Mouse (Mus musculus): ENCODE data around the gene Adamts20. TPM values are rescaled to one million over a fixed set of nuclear protein-coding genes. Genes with fewer than 3 reads are reported as not detected.
A peak's percentile ranks its signal among the peaks of the same experiment; 100 is the strongest.

Gene Adamts20
- polyA plus RNA-seq, 1 experiment from 2014 or later: 2.4 TPM

DNA sequence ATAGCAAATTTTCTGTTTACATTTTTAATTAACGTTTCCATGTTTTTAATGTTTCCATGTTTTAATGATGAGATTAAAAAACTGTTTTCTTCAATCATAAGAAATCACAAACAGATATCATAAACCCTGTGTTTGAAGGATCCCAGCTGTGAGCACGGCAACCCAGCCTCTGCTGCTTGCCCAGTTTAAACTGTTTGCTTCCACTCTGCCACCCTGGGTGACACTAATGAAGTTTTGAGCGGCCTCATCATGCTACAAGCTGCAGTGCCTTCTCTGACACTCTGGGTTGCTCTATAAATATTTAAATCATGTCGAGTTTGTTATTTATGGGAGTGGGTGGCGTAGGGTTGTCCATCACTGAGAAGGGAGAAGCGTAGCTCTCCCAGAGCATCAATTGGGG, 44.7 kb downstream of the Adamts20 start:
- no peaks in the 10 kb centered on the region for H3K4me1 ChIP-seq (ENCODE audit: insufficient read depth, low read length)
- 50% methylated on average over 6 of the region's 6 CpGs for WGBS
- no peak overlapping the region for H3K4me3 ChIP-seq (ENCODE audit: low read length)
- H3K4me2 ChIP-seq (replicated peaks; ENCODE audit: low read depth, low read length): no peak overlapping the region
- H3K36me3 ChIP-seq (ENCODE audit: insufficient read depth, low read length): no peaks in the 10 kb centered on the region
- H3K27me3 ChIP-seq (ENCODE audit: insufficient read depth, low read length): no peaks in the 10 kb centered on the region
- no peak overlapping the region for H3K27ac ChIP-seq (ENCODE audit: low read length)
- no peak for ATAC-seq (ENCODE audit: low FRiP score, low TSS enrichment)
- H3K9ac ChIP-seq (replicated peaks; ENCODE audit: low read length): no peak overlapping the region
- no peaks in the 10 kb centered on the region for H3K9me3 ChIP-seq (ENCODE audit: low read length)

DNA sequence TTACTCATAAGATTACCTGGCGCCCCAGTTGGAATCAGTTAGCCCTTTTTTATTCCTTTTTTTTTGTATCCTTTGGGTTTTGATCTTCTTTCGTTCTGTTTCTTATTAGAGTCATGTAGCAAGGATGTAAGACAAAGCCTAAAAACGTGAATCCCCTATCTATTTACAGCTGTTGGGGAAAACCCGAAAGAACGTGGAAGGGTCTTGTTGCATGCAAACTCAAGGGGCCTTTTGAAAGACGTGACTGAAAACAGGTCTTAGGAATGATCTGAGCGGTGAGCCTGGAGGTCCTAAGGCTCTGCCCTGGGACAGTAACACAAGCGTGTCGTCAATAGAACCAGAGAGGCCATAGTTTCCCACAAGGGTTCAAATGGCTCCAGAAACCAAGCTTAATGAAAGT, 46.1 kb downstream of the Adamts20 start:
- WGBS: 93% methylated on average over 9 of the region's 9 CpGs
- Histone ChIP-seq H3K9me3 (ENCODE audit: low read length) (no peaks in the 10 kb centered on the region), H3K27me3 (ENCODE audit: insufficient read depth, low read length) (no peaks in the 10 kb centered on the region), H3K4me1 (ENCODE audit: insufficient read depth, low read length) (no peaks in the 10 kb centered on the region), H3K9ac (replicated peaks; ENCODE audit: low read length) (no peak overlapping the region), H3K4me3 (ENCODE audit: low read length) (no peak overlapping the region), H3K4me2 (replicated peaks; ENCODE audit: low read depth, low read length) (no peak overlapping the region), H3K36me3 (ENCODE audit: insufficient read depth, low read length) (no peaks in the 10 kb centered on the region), H3K27ac (ENCODE audit: low read length) (no peak overlapping the region)
- ATAC-seq (ENCODE audit: low FRiP score, low TSS enrichment): no peak

DNA sequence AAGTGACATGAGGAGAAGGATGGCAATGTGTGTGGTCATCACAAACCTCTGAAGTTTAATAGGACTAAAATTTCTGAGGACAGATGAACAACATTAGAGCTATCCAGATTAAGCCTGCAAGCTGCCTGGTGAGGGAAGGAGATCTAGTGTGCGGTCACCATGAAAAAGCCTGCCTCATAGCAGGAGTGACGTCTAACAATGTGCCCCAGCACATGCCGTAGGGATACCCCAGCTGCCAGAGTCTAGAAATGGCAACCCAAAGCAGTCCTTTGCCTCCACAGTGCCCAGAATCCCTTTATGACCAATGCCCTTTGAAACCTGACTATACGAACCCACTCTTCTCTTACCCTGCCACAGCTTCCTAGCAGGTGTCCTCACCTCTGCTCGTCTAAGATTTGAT, 46.8 kb downstream of the Adamts20 start:
- Histone ChIP-seq H3K4me2 (replicated peaks; ENCODE audit: low read depth, low read length) (no peak overlapping the region), H3K9ac (replicated peaks; ENCODE audit: low read length) (no peak overlapping the region), H3K4me1 (ENCODE audit: insufficient read depth, low read length) (no peaks in the 10 kb centered on the region), H3K9me3 (ENCODE audit: low read length) (no peaks in the 10 kb centered on the region), H3K27me3 (ENCODE audit: insufficient read depth, low read length) (no peaks in the 10 kb centered on the region), H3K27ac (ENCODE audit: low read length) (no peak overlapping the region), H3K36me3 (ENCODE audit: insufficient read depth, low read length) (no peaks in the 10 kb centered on the region), H3K4me3 (ENCODE audit: low read length) (no peak overlapping the region)
- no peak for ATAC-seq (ENCODE audit: low FRiP score, low TSS enrichment)
- WGBS: 88% methylated on average over 5 of the region's 5 CpGs

DNA sequence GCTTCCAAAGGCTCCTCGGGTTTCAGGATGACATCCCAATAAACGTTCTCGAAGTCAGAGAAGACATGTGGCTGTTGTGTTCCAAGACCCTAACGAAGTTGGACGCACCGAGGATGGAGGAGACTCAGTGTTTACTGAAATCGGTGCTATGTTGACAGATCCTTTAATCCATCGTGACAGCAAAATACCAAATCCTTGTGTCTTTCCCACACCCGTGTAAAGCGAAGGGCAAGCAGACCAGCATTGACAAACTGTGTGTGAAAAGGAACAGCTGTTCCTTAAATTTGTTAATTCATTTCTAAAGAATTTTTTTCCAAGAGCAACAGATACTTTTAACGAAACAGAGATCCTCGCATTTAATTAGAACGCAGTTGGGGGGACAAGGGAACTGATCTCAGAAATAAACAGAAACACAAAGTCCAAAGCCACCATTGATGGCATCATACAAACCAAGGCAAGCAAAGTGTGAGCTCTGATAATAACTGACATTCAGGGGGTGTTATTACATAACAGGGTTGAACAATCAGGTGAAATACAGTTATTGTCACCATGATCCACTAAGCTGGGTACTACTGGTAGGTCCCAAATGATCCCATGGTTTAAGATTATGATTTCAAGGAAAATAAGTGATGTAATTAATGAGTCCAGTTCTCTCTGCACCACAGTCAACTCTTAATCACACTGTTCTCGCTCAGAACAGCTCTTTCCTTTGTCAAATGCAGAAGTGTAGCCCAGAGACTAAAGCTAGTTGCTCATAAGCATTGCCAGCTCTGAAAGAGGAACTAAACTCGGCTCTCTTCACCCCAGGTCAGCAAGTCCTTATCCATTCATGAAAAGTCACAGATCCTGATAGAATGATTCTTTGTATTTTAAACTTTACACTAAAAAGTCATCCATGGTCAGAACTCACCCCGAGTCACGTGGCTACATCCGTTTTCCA, 47.7 kb downstream of the Adamts20 start:
- no peak overlapping the region for H3K27ac ChIP-seq (ENCODE audit: low read length)
- H3K4me2 ChIP-seq (replicated peaks; ENCODE audit: low read depth, low read length): no peak overlapping the region
- H3K4me1 ChIP-seq (ENCODE audit: insufficient read depth, low read length): no peaks in the 10 kb centered on the region
- no peaks in the 10 kb centered on the region for H3K27me3 ChIP-seq (ENCODE audit: insufficient read depth, low read length)
- 70% methylated on average over 18 of the region's 18 CpGs for WGBS
- ATAC-seq (ENCODE audit: low FRiP score, low TSS enrichment): no peak
- H3K9ac ChIP-seq (replicated peaks; ENCODE audit: low read length): no peak overlapping the region
- H3K36me3 ChIP-seq (ENCODE audit: insufficient read depth, low read length): no peaks in the 10 kb centered on the region
- H3K4me3 ChIP-seq (ENCODE audit: low read length): no peak overlapping the region
- H3K9me3 ChIP-seq (ENCODE audit: low read length): no peaks in the 10 kb centered on the region

DNA sequence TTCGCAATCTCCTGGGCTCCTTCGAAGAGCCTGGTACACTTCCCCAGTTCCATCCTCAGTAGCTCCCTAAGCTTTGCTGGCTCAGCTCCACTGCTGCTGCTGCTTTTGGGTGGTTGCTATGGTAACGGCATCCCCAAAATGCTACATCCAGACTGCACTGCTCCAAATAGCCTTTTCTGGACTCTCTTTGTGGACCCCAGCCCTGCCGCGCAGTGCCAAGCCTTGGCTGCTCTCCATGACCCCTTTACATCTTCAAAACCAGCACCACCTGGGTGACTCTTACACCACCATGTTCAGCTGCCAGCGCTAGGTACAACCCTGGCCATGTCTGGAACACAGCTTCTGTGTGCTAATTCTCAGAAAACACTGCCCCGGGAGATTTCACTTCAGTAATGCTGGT, 55.4 kb downstream of the Adamts20 start:
- ATAC-seq (ENCODE audit: low FRiP score, low TSS enrichment): no peak
- Histone ChIP-seq H3K27me3 (ENCODE audit: insufficient read depth, low read length) (no peaks in the 10 kb centered on the region; the same call in 1 of the 2 replicates), H3K4me1 (ENCODE audit: insufficient read depth, low read length) (no peaks in the 10 kb centered on the region), H3K27ac (ENCODE audit: low read length) (no peak overlapping the region), H3K9me3 (ENCODE audit: low read length) (no peaks in the 10 kb centered on the region), H3K9ac (replicated peaks; ENCODE audit: low read length) (no peak overlapping the region), H3K4me2 (replicated peaks; ENCODE audit: low read depth, low read length) (no peak overlapping the region), H3K36me3 (ENCODE audit: insufficient read depth, low read length) (no peaks in the 10 kb centered on the region), H3K4me3 (ENCODE audit: low read length) (no peak overlapping the region)
- WGBS: 89% methylated on average over 7 of the region's 7 CpGs

DNA sequence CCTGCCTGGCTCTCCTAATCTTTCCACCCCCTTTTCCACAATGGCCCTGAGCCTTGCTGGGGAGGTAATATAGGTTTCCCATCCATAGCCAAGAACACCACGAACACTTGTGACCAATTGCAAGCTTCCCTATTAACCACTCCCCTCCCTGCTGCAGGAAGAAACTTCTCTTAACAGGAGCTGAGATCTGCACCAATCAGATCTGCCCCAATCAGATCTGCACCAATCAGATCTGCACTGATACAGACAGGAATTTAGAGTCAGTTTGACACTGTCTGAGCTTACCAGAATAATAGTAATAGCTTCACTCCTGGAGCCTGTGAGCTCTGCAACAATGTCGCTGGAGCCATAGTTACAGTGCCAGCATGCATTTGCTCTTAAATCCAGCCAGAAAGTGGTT, 58.9 kb downstream of the Adamts20 start:
- H3K27ac ChIP-seq (ENCODE audit: low read length): no peak overlapping the region
- 23% methylated on average over 2 of the region's 2 CpGs for WGBS
- no peak for ATAC-seq (ENCODE audit: low FRiP score, low TSS enrichment)

DNA sequence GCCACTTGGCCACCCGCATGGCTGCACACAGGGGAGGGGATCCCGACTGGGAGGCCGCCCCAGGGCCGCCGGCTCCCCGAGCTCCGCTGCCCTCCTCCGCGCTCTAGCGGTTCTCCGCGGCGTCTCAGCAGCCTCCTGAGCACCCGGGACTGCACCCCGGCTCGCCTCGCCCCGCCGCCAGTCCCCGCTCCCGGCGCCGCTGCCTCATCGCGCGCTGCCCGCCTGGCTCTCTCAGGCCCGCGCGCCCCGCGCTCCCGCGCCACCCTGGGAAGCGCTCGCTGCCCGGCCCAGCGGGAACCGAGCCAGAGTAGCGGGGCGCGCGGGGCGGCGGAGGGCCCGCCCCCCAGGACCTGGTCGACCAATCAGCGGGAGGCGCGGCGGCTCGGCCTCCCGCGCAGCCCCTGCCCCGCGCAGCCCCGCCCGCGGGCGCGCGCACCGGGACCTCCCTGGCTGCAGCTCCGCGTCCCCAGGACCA, 61.1 kb downstream of the Adamts20 start:
- Histone ChIP-seq H3K27me3 (ENCODE audit: insufficient read depth, low read length) (peaks cover 21% of the 10 kb centered on the region), H3K4me1 (ENCODE audit: insufficient read depth, low read length) (peaks cover 10% of the 10 kb centered on the region), H3K4me3 (ENCODE audit: low read length) (peak overlapping the region; percentile 73), H3K27ac (ENCODE audit: low read length) (no peak overlapping the region), H3K4me2 (replicated peaks; ENCODE audit: low read depth, low read length) (peak overlapping the region; percentile 100), H3K9me3 (ENCODE audit: low read length) (no peaks in the 10 kb centered on the region), H3K36me3 (ENCODE audit: insufficient read depth, low read length) (no peaks in the 10 kb centered on the region), H3K9ac (replicated peaks; ENCODE audit: low read length) (peak overlapping the region; percentile 71)
- ATAC-seq (ENCODE audit: low FRiP score, low TSS enrichment): peak; percentile 97
- WGBS: 0% methylated on average over 40 of the region's 65 CpGs

More for the DNA sequence above, 58.9 kb downstream of the Adamts20 start:
- H3K4me1 ChIP-seq (ENCODE audit: insufficient read depth, low read length): peaks cover 10% of the 10 kb centered on the region
- H3K27me3 ChIP-seq (ENCODE audit: insufficient read depth, low read length): peaks cover 21% of the 10 kb centered on the region
- no peak overlapping the region for H3K9ac ChIP-seq (replicated peaks; ENCODE audit: low read length)
- no peak overlapping the region for H3K4me2 ChIP-seq (replicated peaks; ENCODE audit: low read depth, low read length)
- H3K9me3 ChIP-seq (ENCODE audit: low read length): no peaks in the 10 kb centered on the region
- no peak overlapping the region for H3K4me3 ChIP-seq (ENCODE audit: low read length)
- no peaks in the 10 kb centered on the region for H3K36me3 ChIP-seq (ENCODE audit: insufficient read depth, low read length)

DNA sequence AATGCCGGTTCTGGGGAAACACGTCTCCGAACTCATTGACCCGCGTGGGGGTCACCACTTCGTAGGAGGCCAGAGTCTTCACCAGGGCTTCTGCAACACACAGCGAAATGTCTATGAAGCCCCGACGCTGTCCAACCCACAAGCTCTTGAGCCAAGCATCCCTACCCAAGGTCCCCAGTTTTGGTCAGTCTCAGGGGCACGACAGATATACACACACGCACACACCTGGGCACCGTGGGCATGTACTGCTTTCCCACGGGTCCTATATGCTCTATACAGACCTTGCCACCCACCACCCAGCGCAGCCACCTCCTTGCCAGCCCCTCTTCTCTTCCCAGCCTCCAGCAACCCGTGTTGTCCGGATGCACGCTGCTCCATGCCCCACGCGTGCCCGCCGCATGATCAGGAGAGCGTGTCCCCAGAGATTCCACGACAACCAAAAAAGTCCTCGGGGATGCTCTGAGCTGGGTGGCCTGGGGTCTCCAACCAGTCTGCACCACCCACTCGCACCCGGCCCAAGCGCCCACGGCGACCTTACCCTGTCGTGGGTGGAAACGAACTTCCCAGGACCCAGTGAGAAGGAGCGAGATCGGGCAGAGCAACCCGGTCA, 61.7 kb downstream of the Adamts20 start:
- H3K27me3 ChIP-seq (ENCODE audit: insufficient read depth, low read length): peaks cover 21% of the 10 kb centered on the region
- peaks cover 10% of the 10 kb centered on the region for H3K4me1 ChIP-seq (ENCODE audit: insufficient read depth, low read length)
- peak overlapping the region; percentile 71 for H3K9ac ChIP-seq (replicated peaks; ENCODE audit: low read length)
- H3K36me3 ChIP-seq (ENCODE audit: insufficient read depth, low read length): no peaks in the 10 kb centered on the region
- H3K27ac ChIP-seq (ENCODE audit: low read length): no peak overlapping the region
- ATAC-seq (ENCODE audit: low FRiP score, low TSS enrichment): peak; percentile 68
- under 1% methylated on average over 34 of the region's 34 CpGs for WGBS
- no peaks in the 10 kb centered on the region for H3K9me3 ChIP-seq (ENCODE audit: low read length)
- peak overlapping the region; percentile 100 for H3K4me2 ChIP-seq (replicated peaks; ENCODE audit: low read depth, low read length)
- H3K4me3 ChIP-seq (ENCODE audit: low read length): peak overlapping the region; percentile 73

DNA sequence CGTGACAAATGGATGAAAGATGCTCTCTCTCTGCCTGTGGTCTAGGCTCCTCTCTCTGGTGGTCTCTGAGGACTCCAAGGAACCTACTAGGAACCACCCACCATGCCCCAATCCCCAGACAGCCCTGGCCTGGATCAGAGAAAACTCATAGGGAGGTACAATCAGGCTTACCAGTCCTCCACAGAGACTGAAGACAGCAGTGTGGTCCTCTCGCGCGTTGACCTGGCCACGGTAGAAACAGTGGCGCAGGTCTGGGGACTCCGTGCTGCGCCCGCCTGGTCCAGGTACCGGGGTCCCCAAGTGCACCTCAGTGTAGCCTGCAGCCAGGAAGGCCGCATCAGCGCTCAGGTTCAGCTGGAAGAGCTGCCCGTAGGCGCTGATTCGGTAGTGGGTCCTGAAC, 62.2 kb downstream of the Adamts20 start:
- Histone ChIP-seq H3K9ac (replicated peaks; ENCODE audit: low read length) (peak overlapping the region; percentile 71), H3K36me3 (ENCODE audit: insufficient read depth, low read length) (no peaks in the 10 kb centered on the region), H3K27me3 (ENCODE audit: insufficient read depth, low read length) (peaks cover 21% of the 10 kb centered on the region), H3K4me1 (ENCODE audit: insufficient read depth, low read length) (peaks cover 10% of the 10 kb centered on the region), H3K9me3 (ENCODE audit: low read length) (no peaks in the 10 kb centered on the region), H3K27ac (ENCODE audit: low read length) (no peak overlapping the region), H3K4me3 (ENCODE audit: low read length) (peak overlapping the region; percentile 73), H3K4me2 (replicated peaks; ENCODE audit: low read depth, low read length) (peak overlapping the region; percentile 100)
- no peak for ATAC-seq (ENCODE audit: low FRiP score, low TSS enrichment)
- 4% methylated on average over 15 of the region's 15 CpGs for WGBS

DNA sequence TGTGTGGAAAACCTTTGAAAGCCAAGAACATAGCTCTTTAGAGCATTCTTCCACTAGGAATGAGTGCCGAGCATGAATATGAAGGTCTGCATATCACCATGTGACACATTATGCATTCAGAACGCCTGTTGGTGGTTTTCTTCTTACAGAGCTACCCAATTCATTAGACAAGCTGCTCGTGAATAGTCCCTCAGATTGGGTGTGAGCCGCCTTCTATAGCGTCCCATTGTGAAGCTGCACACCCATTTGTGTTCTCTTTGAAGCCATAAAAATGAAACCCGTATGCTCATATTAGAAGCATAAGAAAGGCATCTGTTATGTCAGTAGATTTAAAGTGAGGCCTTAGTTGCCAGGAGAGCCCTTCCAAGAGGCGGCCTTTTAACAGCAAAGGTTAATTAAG, 72.5 kb downstream of the Adamts20 start:
- H3K27me3 ChIP-seq (ENCODE audit: insufficient read depth, low read length): no peaks in the 10 kb centered on the region

More for the DNA sequence above, 72.5 kb downstream of the Adamts20 start:
- H3K4me1 ChIP-seq (ENCODE audit: insufficient read depth, low read length): no peaks in the 10 kb centered on the region
- H3K4me2 ChIP-seq (replicated peaks; ENCODE audit: low read depth, low read length): no peak overlapping the region
- no peaks in the 10 kb centered on the region for H3K36me3 ChIP-seq (ENCODE audit: insufficient read depth, low read length)
- H3K9me3 ChIP-seq (ENCODE audit: low read length): no peaks in the 10 kb centered on the region
- no peak overlapping the region for H3K4me3 ChIP-seq (ENCODE audit: low read length)
- H3K9ac ChIP-seq (replicated peaks; ENCODE audit: low read length): no peak overlapping the region
- no peak for ATAC-seq (ENCODE audit: low FRiP score, low TSS enrichment)
- WGBS: 91% methylated on average over 7 of the region's 7 CpGs
- H3K27ac ChIP-seq (ENCODE audit: low read length): no peak overlapping the region

All from kidney, embryonic 16.5 days (tissue).